Mouse (Mus musculus): Measurements from ENCODE around the gene Clcc1. TPM values are rescaled to one million over a fixed set of nuclear protein-coding genes. Genes with fewer than 3 reads are reported as not detected.
"Not testable (repeated sequence)": the region's sequence is repeated elsewhere in the genome, so short reads cannot be mapped to it uniquely, and the experiment has no call there.

The Clcc1 gene
- polyA plus RNA-seq, 1 experiment from 2014 or later = 42.0 TPM

DNA sequence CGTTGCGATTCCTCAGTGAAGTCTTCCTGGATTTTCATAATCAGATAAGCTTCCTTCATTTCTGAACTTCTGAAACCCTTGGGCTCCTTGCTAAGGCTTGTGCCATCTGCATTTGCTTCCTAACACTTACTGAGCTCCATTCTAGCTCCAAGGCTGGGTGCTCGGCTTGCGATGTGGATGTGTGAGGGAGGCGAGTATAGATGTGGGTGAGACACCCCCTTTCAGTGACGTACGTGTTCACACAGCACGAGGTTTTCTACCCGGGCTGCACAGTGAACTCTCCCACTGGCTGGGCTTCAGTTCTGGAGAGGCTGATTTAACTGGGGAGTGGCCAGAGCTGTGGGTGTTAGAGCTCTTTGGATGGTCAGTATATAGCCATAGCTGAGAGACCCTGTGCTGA is 4.9 kb downstream of the Clcc1 start:
- Histone ChIP-seq H3K4me2 (no peak overlapping the region), H3K27me3 (no peaks in the 10 kb centered on the region), H3K36me3 (replicated peaks) (peaks cover 35% of the 10 kb centered on the region), H3K9ac (no peak overlapping the region), H3K27ac (replicated peaks) (no peak overlapping the region), H3K4me1 (replicated peaks) (peaks cover 14% of the 10 kb centered on the region), H3K4me3 (replicated peaks) (no peak overlapping the region), H3K9me3 (replicated peaks) (no peaks in the 10 kb centered on the region)
- 80% methylated on average over 9 of the region's 9 CpGs for WGBS (ENCODE audit: insufficient replicate concordance)
- no peak for ATAC-seq (ENCODE audit: insufficient read depth)

DNA sequence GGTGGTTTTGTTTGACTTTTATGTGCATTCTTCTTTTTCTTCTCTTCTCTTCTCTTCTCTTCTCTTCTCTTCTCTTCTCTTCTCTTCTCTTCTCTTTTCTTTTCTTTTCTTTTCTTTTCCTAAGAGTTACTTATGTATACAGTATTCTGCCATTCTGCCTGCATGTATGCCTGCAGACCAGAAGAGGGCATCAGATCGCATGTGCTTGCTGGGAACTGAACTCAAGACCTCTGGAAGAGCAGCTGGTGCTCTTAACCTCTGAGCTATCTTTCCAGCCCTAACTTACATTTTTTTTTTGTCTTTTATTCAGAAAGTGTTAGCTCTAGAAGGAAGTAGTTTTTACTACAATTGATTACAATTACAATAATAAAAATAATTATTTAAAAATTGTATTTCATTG is 7.2 kb downstream of the Clcc1 start:
- WGBS (ENCODE audit: insufficient replicate concordance) = 81% methylated on average over 1 of the region's 1 CpGs
- Histone ChIP-seq H3K9me3 (replicated peaks) (no peaks in the 10 kb centered on the region), H3K4me2 (no peak overlapping the region), H3K4me1 (replicated peaks) (no peaks in the 10 kb centered on the region), H3K27ac (replicated peaks) (no peak overlapping the region), H3K4me3 (replicated peaks) (no peak overlapping the region), H3K36me3 (replicated peaks) (peaks cover 59% of the 10 kb centered on the region), H3K27me3 (no peaks in the 10 kb centered on the region), H3K9ac (no peak overlapping the region)
- ATAC-seq (ENCODE audit: insufficient read depth) = no peak

DNA sequence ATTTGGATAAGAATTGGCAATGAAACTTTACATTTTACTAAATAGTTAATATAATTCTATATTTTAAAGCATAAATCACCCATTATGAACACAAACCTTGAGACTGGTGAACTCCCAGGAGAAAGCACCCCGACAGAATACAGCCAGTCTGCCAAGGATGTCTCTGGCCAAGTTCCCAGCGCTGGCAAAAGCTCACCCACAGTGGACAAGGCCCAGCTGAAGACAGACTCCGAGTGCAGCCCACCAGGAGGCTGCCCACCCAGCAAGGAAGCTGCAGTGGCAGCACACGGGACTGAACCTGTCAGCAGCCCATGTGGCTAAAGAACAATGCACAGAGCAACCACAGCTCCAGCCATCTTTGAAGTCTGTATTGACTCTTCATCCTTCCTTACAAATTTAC is 22.9 kb downstream of the Clcc1 start:
- no peak overlapping the region for H3K4me3 ChIP-seq (replicated peaks)
- ATAC-seq (ENCODE audit: insufficient read depth) = no peak
- H3K27me3 ChIP-seq = no peaks in the 10 kb centered on the region
- H3K9me3 ChIP-seq (replicated peaks) = no peaks in the 10 kb centered on the region
- H3K36me3 ChIP-seq (replicated peaks) = peaks cover 92% of the 10 kb centered on the region
- H3K27ac ChIP-seq (replicated peaks) = no peak overlapping the region
- H3K9ac ChIP-seq = no peak overlapping the region
- H3K4me2 ChIP-seq = no peak overlapping the region
- 80% methylated on average over 4 of the region's 4 CpGs for WGBS (ENCODE audit: insufficient replicate concordance)
- no peaks in the 10 kb centered on the region for H3K4me1 ChIP-seq (replicated peaks)

- no peaks in the 10 kb centered on the region for H3K9me3 ChIP-seq (replicated peaks)
- ATAC-seq (ENCODE audit: insufficient read depth) = peak; percentile 58
Measured at GRCm38 (mm10) chr3:108681004-108681403, 27.3 kb downstream of the Clcc1 start.

GRCm38 (mm10) chr3:108683597-108683996 is 29.9 kb downstream of the Clcc1 start:
- H3K27me3 ChIP-seq; H3K9me3 ChIP-seq (replicated peaks); ATAC-seq (ENCODE audit: insufficient read depth); H3K4me2 ChIP-seq; H3K27ac ChIP-seq (replicated peaks); H3K4me1 ChIP-seq (replicated peaks); H3K4me3 ChIP-seq (replicated peaks); H3K9ac ChIP-seq: not testable (repeated sequence)
- peaks cover 96% of the 10 kb centered on the region for H3K36me3 ChIP-seq (replicated peaks)
- 82% methylated on average over 5 of the region's 5 CpGs for WGBS (ENCODE audit: insufficient replicate concordance)

More at GRCm38 (mm10) chr3:108681004-108681403, 27.3 kb downstream of the Clcc1 start:
- Histone ChIP-seq H3K27me3 (no peaks in the 10 kb centered on the region), H3K4me3 (replicated peaks) (no peak overlapping the region), H3K4me1 (replicated peaks) (no peaks in the 10 kb centered on the region), H3K36me3 (replicated peaks) (peaks cover 98% of the 10 kb centered on the region), H3K9ac (no peak overlapping the region), H3K4me2 (no peak overlapping the region), H3K27ac (replicated peaks) (no peak overlapping the region)
- WGBS (ENCODE audit: insufficient replicate concordance) = 81% methylated on average over 4 of the region's 4 CpGs

- Histone ChIP-seq H3K4me1 (replicated peaks) (no peaks in the 10 kb centered on the region), H3K4me2 (no peak overlapping the region), H3K27ac (replicated peaks) (no peak overlapping the region), H3K36me3 (replicated peaks) (peaks cover 95% of the 10 kb centered on the region), H3K9me3 (replicated peaks) (no peaks in the 10 kb centered on the region), H3K27me3 (no peaks in the 10 kb centered on the region), H3K4me3 (replicated peaks) (no peak overlapping the region), H3K9ac (no peak overlapping the region)
- ATAC-seq (ENCODE audit: insufficient read depth) = no peak
- WGBS (ENCODE audit: insufficient replicate concordance) = 93% methylated on average over 7 of the region's 7 CpGs
Measured at GRCm38 (mm10) chr3:108685701-108686100, 32.0 kb downstream of the Clcc1 start.

DNA sequence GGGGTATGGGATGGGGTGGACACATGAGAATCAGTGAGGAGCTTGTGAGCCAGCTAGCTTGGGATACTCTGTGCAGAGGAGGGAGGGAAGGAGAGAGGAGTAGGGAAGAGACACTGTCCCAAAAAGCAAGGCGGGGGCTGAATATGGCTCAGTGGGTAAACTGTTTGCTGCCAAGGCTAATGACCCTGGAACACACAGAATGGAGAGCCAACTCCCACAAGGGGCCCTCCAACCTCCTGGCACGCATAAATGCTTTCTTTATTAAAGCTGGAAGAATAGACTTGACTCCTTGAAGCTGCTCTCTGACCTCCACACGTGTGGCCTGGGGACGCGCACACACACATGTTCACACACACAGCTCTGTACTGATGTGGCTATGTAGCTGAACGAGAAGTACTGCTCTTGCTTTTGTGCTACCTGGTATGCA is 35.3 kb downstream of the Clcc1 start:
- no peak overlapping the region for H3K4me2 ChIP-seq
- no peak overlapping the region for H3K27ac ChIP-seq (replicated peaks)
- no peaks in the 10 kb centered on the region for H3K4me1 ChIP-seq (replicated peaks)
- no peak overlapping the region for H3K4me3 ChIP-seq (replicated peaks)
- H3K9me3 ChIP-seq (replicated peaks) = no peaks in the 10 kb centered on the region
- ATAC-seq (ENCODE audit: insufficient read depth) = no peak
- H3K9ac ChIP-seq = no peak overlapping the region
- WGBS (ENCODE audit: insufficient replicate concordance) = 92% methylated on average over 6 of the region's 6 CpGs
- H3K27me3 ChIP-seq = no peaks in the 10 kb centered on the region
- peaks cover 74% of the 10 kb centered on the region for H3K36me3 ChIP-seq (replicated peaks)

- no peak overlapping the region for H3K9ac ChIP-seq
- H3K9me3 ChIP-seq (replicated peaks) = no peaks in the 10 kb centered on the region
Measured at GRCm38 (mm10) chr3:108689446-108689845, 35.7 kb downstream of the Clcc1 start.

GRCm38 (mm10) chr3:108689979-108690378 is 36.3 kb downstream of the Clcc1 start:
- Histone ChIP-seq H3K4me1 (replicated peaks) (no peaks in the 10 kb centered on the region), H3K27ac (replicated peaks) (no peak overlapping the region), H3K9me3 (replicated peaks) (no peaks in the 10 kb centered on the region), H3K4me2 (no peak overlapping the region), H3K9ac (no peak overlapping the region), H3K36me3 (replicated peaks) (peaks cover 76% of the 10 kb centered on the region), H3K27me3 (no peaks in the 10 kb centered on the region), H3K4me3 (replicated peaks) (no peak overlapping the region)
- no peak for ATAC-seq (ENCODE audit: insufficient read depth)
- 84% methylated on average over 4 of the region's 4 CpGs for WGBS (ENCODE audit: insufficient replicate concordance)

More at GRCm38 (mm10) chr3:108689446-108689845, 35.7 kb downstream of the Clcc1 start:
- ATAC-seq (ENCODE audit: insufficient read depth) = no peak
- Histone ChIP-seq H3K4me3 (replicated peaks) (no peak overlapping the region), H3K4me1 (replicated peaks) (no peaks in the 10 kb centered on the region), H3K36me3 (replicated peaks) (peaks cover 74% of the 10 kb centered on the region), H3K27me3 (no peaks in the 10 kb centered on the region), H3K27ac (replicated peaks) (no peak overlapping the region), H3K4me2 (no peak overlapping the region)
- WGBS (ENCODE audit: insufficient replicate concordance) = 90% methylated on average over 8 of the region's 8 CpGs

DNA sequence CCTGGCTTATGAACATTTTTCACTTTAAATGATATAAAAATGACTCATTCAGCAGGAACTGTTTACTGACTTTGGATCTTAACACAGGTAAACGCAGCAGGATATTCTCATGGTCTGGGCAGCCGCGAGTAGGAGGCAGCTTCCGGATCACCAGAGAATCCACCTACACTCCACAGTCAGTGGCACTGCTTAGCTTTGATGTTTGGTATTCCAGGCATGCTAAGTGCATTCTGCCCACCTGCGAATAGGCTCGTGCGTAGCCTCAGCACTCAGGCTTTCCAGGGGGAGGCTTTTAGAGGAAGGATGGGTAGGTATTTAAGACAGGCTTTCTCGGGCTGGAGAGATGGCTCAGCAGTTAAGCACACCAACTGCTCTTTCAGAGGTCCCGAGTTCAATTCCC is 40.6 kb downstream of the Clcc1 start:
- Histone ChIP-seq H3K4me3 (replicated peaks) (no peak overlapping the region), H3K27me3 (no peaks in the 10 kb centered on the region), H3K4me2 (no peak overlapping the region), H3K9me3 (replicated peaks) (no peaks in the 10 kb centered on the region), H3K4me1 (replicated peaks) (peaks cover 8% of the 10 kb centered on the region; the same call in 1 of the 2 replicates), H3K9ac (no peak overlapping the region), H3K27ac (replicated peaks) (no peak overlapping the region), H3K36me3 (replicated peaks) (peaks cover 75% of the 10 kb centered on the region)
- 83% methylated on average over 9 of the region's 9 CpGs for WGBS (ENCODE audit: insufficient replicate concordance)
- ATAC-seq (ENCODE audit: insufficient read depth) = no peak

- peaks cover 8% of the 10 kb centered on the region; the same call in 1 of the 2 replicates for H3K4me1 ChIP-seq (replicated peaks)
- H3K27ac ChIP-seq (replicated peaks) = no peak overlapping the region
- no peak overlapping the region for H3K9ac ChIP-seq
- no peak for ATAC-seq (ENCODE audit: insufficient read depth)
- no peaks in the 10 kb centered on the region for H3K27me3 ChIP-seq
- peaks cover 97% of the 10 kb centered on the region for H3K36me3 ChIP-seq (replicated peaks)
- no peak overlapping the region for H3K4me2 ChIP-seq
- no peaks in the 10 kb centered on the region for H3K9me3 ChIP-seq (replicated peaks)
- 72% methylated on average over 8 of the region's 8 CpGs for WGBS (ENCODE audit: insufficient replicate concordance)
- no peak overlapping the region for H3K4me3 ChIP-seq (replicated peaks)
Measured at GRCm38 (mm10) chr3:108698662-108699061, 44.9 kb downstream of the Clcc1 start.

DNA sequence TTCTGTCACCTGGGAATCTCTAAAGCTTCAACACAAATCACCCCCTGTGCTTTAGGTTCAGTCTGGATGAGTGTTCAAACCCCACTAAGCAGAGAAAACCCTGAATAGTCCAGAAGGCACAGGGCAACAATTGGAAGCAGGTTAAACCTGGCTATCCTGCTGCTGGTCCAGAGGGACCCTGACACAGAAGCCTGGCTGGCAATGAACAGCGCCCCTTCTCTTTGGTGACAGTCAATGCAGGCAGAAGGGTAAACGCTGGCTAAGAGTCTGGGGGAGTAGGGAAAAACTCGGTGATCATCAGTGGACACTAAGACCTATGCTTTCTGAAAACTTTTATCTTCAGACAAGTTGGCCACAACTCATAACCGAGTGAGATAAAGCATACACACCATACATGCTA is 46.1 kb downstream of the Clcc1 start:
- Histone ChIP-seq H3K9me3 (replicated peaks) (no peaks in the 10 kb centered on the region), H3K27ac (replicated peaks) (no peak overlapping the region), H3K4me3 (replicated peaks) (no peak overlapping the region), H3K27me3 (no peaks in the 10 kb centered on the region), H3K4me1 (replicated peaks) (peaks cover 8% of the 10 kb centered on the region; the same call in 1 of the 2 replicates), H3K36me3 (replicated peaks) (peaks cover 90% of the 10 kb centered on the region), H3K4me2 (no peak overlapping the region), H3K9ac (no peak overlapping the region)
- ATAC-seq (ENCODE audit: insufficient read depth) = no peak
- WGBS (ENCODE audit: insufficient replicate concordance) = 78% methylated on average over 4 of the region's 4 CpGs

Measured in liver, embryonic 15.5 days (tissue).